Mouse (Mus musculus): ENCODE measurements around the gene Glis3. TPM values are rescaled to one million over a fixed set of nuclear protein-coding genes. Genes with fewer than 3 reads are reported as not detected.

The Glis3 gene
- polyA plus RNA-seq, 1 experiment from 2014 or later, result 0.13 TPM

- Histone ChIP-seq H3K27ac (no peak overlapping the region), H3K27me3 (no peaks in the 10 kb centered on the region), H3K4me2 (no peak overlapping the region), H3K4me3 (replicated peaks) (no peak overlapping the region), H3K9me3 (replicated peaks) (no peaks in the 10 kb centered on the region), H3K36me3 (no peaks in the 10 kb centered on the region), H3K9ac (no peak overlapping the region), H3K4me1 (replicated peaks) (no peaks in the 10 kb centered on the region)
- ATAC-seq (ENCODE audit: low read depth) (no peak), DNase-seq (no peak)
- 88% methylated on average over 1 of the region's 1 CpGs for WGBS (ENCODE audit: insufficient replicate concordance)
Observed at GRCm38 (mm10) chr19:28511910-28512309, 168.0 kb downstream of the Glis3 start.

- 47% methylated on average over 6 of the region's 6 CpGs for WGBS (ENCODE audit: insufficient replicate concordance)
- no peaks in the 10 kb centered on the region for H3K36me3 ChIP-seq
- H3K4me2 ChIP-seq, result no peak overlapping the region
- DNase-seq (no peak), ATAC-seq (ENCODE audit: low read depth) (no peak)
- H3K27ac ChIP-seq, result no peak overlapping the region
- H3K4me1 ChIP-seq (replicated peaks), result no peaks in the 10 kb centered on the region
- no peaks in the 10 kb centered on the region for H3K9me3 ChIP-seq (replicated peaks)
- H3K9ac ChIP-seq, result no peak overlapping the region
- no peak overlapping the region for H3K4me3 ChIP-seq (replicated peaks)
- H3K27me3 ChIP-seq, result no peaks in the 10 kb centered on the region
Observed at GRCm38 (mm10) chr19:28505376-28505775, 174.5 kb downstream of the Glis3 start.

GRCm38 (mm10) chr19:28503011-28503410, 176.9 kb downstream of the Glis3 start:
- Histone ChIP-seq H3K4me2 (no peak overlapping the region), H3K4me1 (replicated peaks) (no peaks in the 10 kb centered on the region), H3K36me3 (no peaks in the 10 kb centered on the region), H3K9me3 (replicated peaks) (no peaks in the 10 kb centered on the region), H3K27ac (no peak overlapping the region), H3K4me3 (replicated peaks) (no peak overlapping the region), H3K27me3 (no peaks in the 10 kb centered on the region), H3K9ac (no peak overlapping the region)
- DNase-seq (no peak), ATAC-seq (ENCODE audit: low read depth) (no peak)
- 61% methylated on average over 12 of the region's 12 CpGs for WGBS (ENCODE audit: insufficient replicate concordance)

GRCm38 (mm10) chr19:28500975-28501374, 178.9 kb downstream of the Glis3 start:
- Histone ChIP-seq H3K9ac (no peak overlapping the region), H3K27me3 (no peaks in the 10 kb centered on the region), H3K9me3 (replicated peaks) (no peaks in the 10 kb centered on the region), H3K36me3 (no peaks in the 10 kb centered on the region), H3K27ac (no peak overlapping the region), H3K4me2 (no peak overlapping the region), H3K4me3 (replicated peaks) (no peak overlapping the region), H3K4me1 (replicated peaks) (no peaks in the 10 kb centered on the region)
- WGBS (ENCODE audit: insufficient replicate concordance), result 78% methylated on average over 9 of the region's 9 CpGs
- no peak for DNase-seq
- no peak for ATAC-seq (ENCODE audit: low read depth)

- no peaks in the 10 kb centered on the region for H3K4me1 ChIP-seq (replicated peaks)
- no peaks in the 10 kb centered on the region for H3K9me3 ChIP-seq (replicated peaks)
- DNase-seq (no peak), ATAC-seq (ENCODE audit: low read depth) (no peak)
- H3K27me3 ChIP-seq, result no peaks in the 10 kb centered on the region
- WGBS (ENCODE audit: insufficient replicate concordance), result 86% methylated on average over 14 of the region's 14 CpGs
- no peak overlapping the region for H3K9ac ChIP-seq
- no peak overlapping the region for H3K27ac ChIP-seq
- H3K36me3 ChIP-seq, result no peaks in the 10 kb centered on the region
- H3K4me3 ChIP-seq (replicated peaks), result no peak overlapping the region
- H3K4me2 ChIP-seq, result no peak overlapping the region
Observed at GRCm38 (mm10) chr19:28500505-28500904, 179.4 kb downstream of the Glis3 start.

- Histone ChIP-seq H3K4me3 (replicated peaks) (no peak overlapping the region), H3K4me1 (replicated peaks) (no peaks in the 10 kb centered on the region), H3K4me2 (no peak overlapping the region), H3K27me3 (no peaks in the 10 kb centered on the region), H3K9ac (no peak overlapping the region), H3K27ac (no peak overlapping the region), H3K36me3 (no peaks in the 10 kb centered on the region), H3K9me3 (replicated peaks) (no peaks in the 10 kb centered on the region)
- ATAC-seq (ENCODE audit: low read depth) (no peak), DNase-seq (no peak)
- WGBS (ENCODE audit: insufficient replicate concordance), result 73% methylated on average over 5 of the region's 5 CpGs
Observed at GRCm38 (mm10) chr19:28499786-28500185, 180.1 kb downstream of the Glis3 start.

- 66% methylated on average over 6 of the region's 6 CpGs for WGBS (ENCODE audit: insufficient replicate concordance)
- Histone ChIP-seq H3K27me3 (no peaks in the 10 kb centered on the region), H3K27ac (no peak overlapping the region), H3K4me3 (replicated peaks) (no peak overlapping the region), H3K4me2 (no peak overlapping the region), H3K4me1 (replicated peaks) (no peaks in the 10 kb centered on the region), H3K9ac (no peak overlapping the region), H3K9me3 (replicated peaks) (no peaks in the 10 kb centered on the region), H3K36me3 (no peaks in the 10 kb centered on the region)
- DNase-seq (no peak), ATAC-seq (ENCODE audit: low read depth) (no peak)
Observed at GRCm38 (mm10) chr19:28495926-28496325, 184.0 kb downstream of the Glis3 start.

GRCm38 (mm10) chr19:28493605-28494260, 186.1 kb downstream of the Glis3 start:
- 59% methylated on average over 8 of the region's 8 CpGs for WGBS (ENCODE audit: insufficient replicate concordance)
- Histone ChIP-seq H3K9ac (no peak overlapping the region), H3K36me3 (no peaks in the 10 kb centered on the region), H3K9me3 (replicated peaks) (no peaks in the 10 kb centered on the region), H3K4me2 (no peak overlapping the region), H3K27me3 (no peaks in the 10 kb centered on the region), H3K4me1 (replicated peaks) (no peaks in the 10 kb centered on the region), H3K27ac (no peak overlapping the region), H3K4me3 (replicated peaks) (no peak overlapping the region)
- ATAC-seq (ENCODE audit: low read depth) (no peak), DNase-seq (no peak)

- H3K4me3 ChIP-seq (replicated peaks), result no peak overlapping the region
- no peaks in the 10 kb centered on the region for H3K36me3 ChIP-seq
- H3K4me2 ChIP-seq, result no peak overlapping the region
- H3K9me3 ChIP-seq (replicated peaks), result no peaks in the 10 kb centered on the region
- ATAC-seq (ENCODE audit: low read depth) (no peak), DNase-seq (no peak)
- H3K9ac ChIP-seq, result no peak overlapping the region
- H3K27ac ChIP-seq, result no peak overlapping the region
- H3K4me1 ChIP-seq (replicated peaks), result no peaks in the 10 kb centered on the region
- H3K27me3 ChIP-seq, result no peaks in the 10 kb centered on the region
- WGBS (ENCODE audit: insufficient replicate concordance), result 61% methylated on average over 6 of the region's 6 CpGs
Observed at GRCm38 (mm10) chr19:28478055-28478454, 201.8 kb downstream of the Glis3 start.

- DNase-seq (no peak), ATAC-seq (ENCODE audit: low read depth) (no peak)
- H3K36me3 ChIP-seq, result no peaks in the 10 kb centered on the region
- 60% methylated on average over 6 of the region's 6 CpGs for WGBS (ENCODE audit: insufficient replicate concordance)
- H3K9ac ChIP-seq, result no peak overlapping the region
- H3K4me1 ChIP-seq (replicated peaks), result no peaks in the 10 kb centered on the region
- no peaks in the 10 kb centered on the region for H3K9me3 ChIP-seq (replicated peaks)
- H3K27ac ChIP-seq, result no peak overlapping the region
- H3K27me3 ChIP-seq, result no peaks in the 10 kb centered on the region
- no peak overlapping the region for H3K4me3 ChIP-seq (replicated peaks)
- no peak overlapping the region for H3K4me2 ChIP-seq
Observed at GRCm38 (mm10) chr19:28477326-28477863, 202.5 kb downstream of the Glis3 start.

GRCm38 (mm10) chr19:28473621-28474020, 206.3 kb downstream of the Glis3 start:
- Histone ChIP-seq H3K27me3 (no peaks in the 10 kb centered on the region), H3K9ac (no peak overlapping the region), H3K9me3 (replicated peaks) (no peaks in the 10 kb centered on the region), H3K4me3 (replicated peaks) (no peak overlapping the region), H3K4me2 (no peak overlapping the region), H3K27ac (no peak overlapping the region), H3K4me1 (replicated peaks) (no peaks in the 10 kb centered on the region), H3K36me3 (no peaks in the 10 kb centered on the region)
- ATAC-seq (ENCODE audit: low read depth) (no peak), DNase-seq (no peak)
- 64% methylated on average over 5 of the region's 5 CpGs for WGBS (ENCODE audit: insufficient replicate concordance)

- no peaks in the 10 kb centered on the region for H3K36me3 ChIP-seq
- H3K27me3 ChIP-seq, result no peaks in the 10 kb centered on the region
- DNase-seq (no peak), ATAC-seq (ENCODE audit: low read depth) (no peak)
- H3K4me2 ChIP-seq, result no peak overlapping the region
- H3K9ac ChIP-seq, result no peak overlapping the region
- H3K4me3 ChIP-seq (replicated peaks), result no peak overlapping the region
- H3K4me1 ChIP-seq (replicated peaks), result no peaks in the 10 kb centered on the region
- no peak overlapping the region for H3K27ac ChIP-seq
- 70% methylated on average over 5 of the region's 8 CpGs for WGBS (ENCODE audit: insufficient replicate concordance)
- no peaks in the 10 kb centered on the region for H3K9me3 ChIP-seq (replicated peaks)
Observed at GRCm38 (mm10) chr19:28471144-28471543, 208.7 kb downstream of the Glis3 start.

Data from liver, embryonic 13.5 days (tissue).